Mouse (Mus musculus): ENCODE data around the gene Rab2b. TPM values are rescaled to one million over a fixed set of nuclear protein-coding genes. Genes with fewer than 3 reads are reported as not detected.
"Not testable (repeated sequence)": the region's sequence is repeated elsewhere in the genome, so short reads cannot be mapped to it uniquely, and the experiment has no call there.

Gene Rab2b
- polyA plus RNA-seq, 1 experiment from 2014 or later: 17.9 TPM

DNA sequence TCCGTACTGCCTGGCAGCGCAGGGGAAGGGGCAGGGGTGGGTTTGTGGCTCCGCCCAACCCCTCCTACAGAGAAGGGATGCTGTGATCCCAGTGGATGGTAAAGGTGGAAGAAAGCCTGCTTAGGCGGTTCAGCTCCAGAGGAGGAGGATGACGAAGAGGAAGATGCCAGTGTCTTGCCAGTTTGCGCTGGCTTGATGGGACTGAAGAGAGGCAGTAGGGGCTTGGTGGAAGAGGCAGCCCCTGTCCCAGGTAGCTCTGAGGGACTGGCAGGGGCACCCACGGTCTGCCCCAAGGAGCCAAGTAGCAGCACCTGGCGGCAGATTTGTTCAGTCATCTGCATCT is 35.4 kb upstream of the Rab2b start:
- Histone ChIP-seq H3K4me1 (replicated peaks; ENCODE audit: control insufficient read depth, insufficient read depth, low read length) (peaks cover 28% of the 10 kb centered on the region), H3K27ac (ENCODE audit: low read length) (no peak overlapping the region; the same call in 1 of the 2 replicates), H3K9ac (ENCODE audit: low read length) (peak overlapping the region; percentile 72), H3K36me3 (ENCODE audit: control insufficient read depth, insufficient read depth, low read length) (peaks cover 33% of the 10 kb centered on the region), H3K4me2 (ENCODE audit: low read depth, low read length) (peak overlapping the region; percentile 84), H3K4me3 (ENCODE audit: low read length) (peak overlapping the region; percentile 59), H3K9me3 (ENCODE audit: control insufficient read depth, low read length) (no peaks in the 10 kb centered on the region), H3K27me3 (ENCODE audit: control insufficient read depth, insufficient read depth, low read depth, low read length) (no peaks in the 10 kb centered on the region)
- peak; percentile 19; the same call in 1 of the 2 replicates for ATAC-seq (ENCODE audit: low read depth)
- WGBS: 44% methylated on average over 8 of the region's 8 CpGs

- WGBS: 84% methylated on average over 26 of the region's 26 CpGs
- H3K27me3 ChIP-seq (ENCODE audit: control insufficient read depth, insufficient read depth, low read depth, low read length): no peaks in the 10 kb centered on the region
- H3K4me3 ChIP-seq (ENCODE audit: low read length): peak overlapping the region; percentile 59
- ATAC-seq (ENCODE audit: low read depth): no peak
- no peak overlapping the region; the same call in 1 of the 2 replicates for H3K27ac ChIP-seq (ENCODE audit: low read length)
- H3K4me2 ChIP-seq (ENCODE audit: low read depth, low read length): peak overlapping the region; percentile 84
- no peaks in the 10 kb centered on the region for H3K9me3 ChIP-seq (ENCODE audit: control insufficient read depth, low read length)
- H3K4me1 ChIP-seq (replicated peaks; ENCODE audit: control insufficient read depth, insufficient read depth, low read length): peaks cover 28% of the 10 kb centered on the region
- H3K36me3 ChIP-seq (ENCODE audit: control insufficient read depth, insufficient read depth, low read length): peaks cover 33% of the 10 kb centered on the region
- no peak overlapping the region for H3K9ac ChIP-seq (ENCODE audit: low read length)
Measured at GRCm38 (mm10) chr14:52313931-52314807, 34.8 kb upstream of the Rab2b start.

GRCm38 (mm10) chr14:52310906-52311305 is 31.6 kb upstream of the Rab2b start:
- Histone ChIP-seq H3K4me3 (ENCODE audit: low read length) (no peak overlapping the region), H3K9me3 (ENCODE audit: control insufficient read depth, low read length) (no peaks in the 10 kb centered on the region), H3K4me2 (ENCODE audit: low read depth, low read length) (no peak overlapping the region), H3K27me3 (ENCODE audit: control insufficient read depth, insufficient read depth, low read depth, low read length) (no peaks in the 10 kb centered on the region), H3K4me1 (replicated peaks; ENCODE audit: control insufficient read depth, insufficient read depth, low read length) (peaks cover 24% of the 10 kb centered on the region), H3K9ac (ENCODE audit: low read length) (no peak overlapping the region), H3K36me3 (ENCODE audit: control insufficient read depth, insufficient read depth, low read length) (peaks cover 33% of the 10 kb centered on the region), H3K27ac (ENCODE audit: low read length) (no peak overlapping the region)
- ATAC-seq (ENCODE audit: low read depth): no peak
- WGBS: 88% methylated on average over 2 of the region's 2 CpGs

DNA sequence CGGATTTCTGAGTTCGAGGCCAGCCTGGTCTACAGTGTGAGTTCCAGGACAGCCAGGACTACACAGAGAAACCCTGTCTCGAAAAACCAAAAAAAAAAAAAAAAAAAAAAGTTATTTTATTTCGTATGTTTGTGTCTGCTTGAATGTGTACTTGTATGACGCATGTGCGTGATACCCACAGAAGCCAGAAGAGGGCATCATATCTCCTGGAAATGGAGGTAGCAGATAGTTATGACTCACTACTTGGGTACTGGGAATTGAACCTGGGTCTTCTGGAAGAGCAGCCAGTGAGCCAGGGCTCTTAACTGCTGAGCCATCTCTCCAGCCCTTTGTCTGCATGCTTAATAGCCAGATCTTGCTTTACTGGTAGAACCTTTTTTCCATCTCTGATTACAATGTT is 31.0 kb upstream of the Rab2b start:
- not testable (repeated sequence) for H3K27me3 ChIP-seq (ENCODE audit: control insufficient read depth, insufficient read depth, low read depth, low read length); H3K4me2 ChIP-seq (ENCODE audit: low read depth, low read length); ATAC-seq (ENCODE audit: low read depth); H3K4me3 ChIP-seq (ENCODE audit: low read length); H3K9ac ChIP-seq (ENCODE audit: low read length); H3K27ac ChIP-seq (ENCODE audit: low read length); H3K9me3 ChIP-seq (ENCODE audit: control insufficient read depth, low read length)
- Histone ChIP-seq H3K36me3 (ENCODE audit: control insufficient read depth, insufficient read depth, low read length) (peaks cover 33% of the 10 kb centered on the region), H3K4me1 (replicated peaks; ENCODE audit: control insufficient read depth, insufficient read depth, low read length) (peaks cover 24% of the 10 kb centered on the region)
- WGBS: 95% methylated on average over 5 of the region's 6 CpGs

DNA sequence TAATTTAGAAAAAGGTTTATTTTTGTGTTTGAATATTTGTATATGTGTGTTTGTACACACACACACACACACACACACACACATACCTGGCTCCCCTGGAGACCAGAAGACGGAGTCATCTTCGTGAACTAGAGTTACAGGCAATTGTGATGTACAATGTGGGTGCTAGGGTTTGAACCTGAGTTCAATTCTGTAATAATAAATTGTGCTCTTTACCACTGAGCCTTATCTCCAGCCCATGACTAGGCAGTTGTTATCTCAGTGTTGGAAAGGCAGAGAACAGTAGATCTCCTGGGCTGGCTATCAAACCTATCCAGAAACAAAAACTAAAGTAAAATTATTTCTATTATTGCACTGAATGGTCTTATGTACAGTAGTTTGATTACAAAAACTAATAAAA is 26.8 kb upstream of the Rab2b start:
- Histone ChIP-seq H3K9ac (ENCODE audit: low read length) (no peak overlapping the region), H3K27me3 (ENCODE audit: control insufficient read depth, insufficient read depth, low read depth, low read length) (no peaks in the 10 kb centered on the region), H3K4me1 (replicated peaks; ENCODE audit: control insufficient read depth, insufficient read depth, low read length) (peaks cover 5% of the 10 kb centered on the region), H3K4me2 (ENCODE audit: low read depth, low read length) (no peak overlapping the region), H3K4me3 (ENCODE audit: low read length) (no peak overlapping the region), H3K9me3 (ENCODE audit: control insufficient read depth, low read length) (no peaks in the 10 kb centered on the region), H3K27ac (ENCODE audit: low read length) (no peak overlapping the region), H3K36me3 (ENCODE audit: control insufficient read depth, insufficient read depth, low read length) (peaks cover 4% of the 10 kb centered on the region)
- WGBS: 93% methylated on average over 2 of the region's 2 CpGs
- ATAC-seq (ENCODE audit: low read depth): no peak

DNA sequence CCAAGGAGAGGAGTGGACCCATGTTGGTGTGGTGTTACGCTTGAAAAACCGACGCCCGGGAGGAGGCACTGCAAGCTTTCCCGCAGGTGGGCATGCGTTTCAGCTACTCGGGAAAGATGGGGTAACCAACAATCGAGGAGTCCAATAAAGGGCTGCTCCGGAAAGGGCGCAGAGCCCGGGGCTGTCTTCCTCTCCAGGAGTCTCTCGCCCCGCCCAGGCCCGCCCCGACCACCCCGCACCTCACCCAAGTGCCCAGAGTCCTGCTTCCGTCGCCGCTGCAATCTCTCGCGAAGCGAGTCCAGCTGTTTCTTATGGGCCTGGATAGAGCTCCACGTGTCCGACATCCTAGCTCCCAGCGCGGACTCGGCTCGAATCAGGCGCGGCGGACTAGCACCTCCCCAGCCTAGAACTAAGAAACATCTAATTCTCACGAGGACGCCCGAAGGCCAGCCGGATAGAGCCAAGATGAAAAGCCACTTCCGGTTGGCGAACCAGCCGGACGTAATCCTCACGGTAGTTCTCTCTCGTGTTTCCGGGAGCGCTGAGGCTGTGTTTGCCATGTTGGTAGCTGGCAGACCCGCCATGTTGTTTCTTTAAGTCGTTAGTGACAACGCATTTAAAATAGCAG is 25.4 kb upstream of the Rab2b start, which contains the start of gene Mettl3:
TSS of gene Mettl3 (minus strand) at position 485 of the 628 bp plus-strand sequence.
- Histone ChIP-seq H3K27ac (ENCODE audit: low read length) (peak within 1 kb of the TSS; percentile 99), H3K9ac (ENCODE audit: low read length) (peak within 1 kb of the TSS; percentile 83), H3K36me3 (ENCODE audit: control insufficient read depth, insufficient read depth, low read length) (peaks cover 4% of the 10 kb centered on the region), H3K27me3 (ENCODE audit: control insufficient read depth, insufficient read depth, low read depth, low read length) (no peaks in the 10 kb centered on the region), H3K4me1 (replicated peaks; ENCODE audit: control insufficient read depth, insufficient read depth, low read length) (peaks cover 5% of the 10 kb centered on the region), H3K4me3 (ENCODE audit: low read length) (peak within 1 kb of the TSS; percentile 84), H3K9me3 (ENCODE audit: control insufficient read depth, low read length) (no peaks in the 10 kb centered on the region), H3K4me2 (ENCODE audit: low read depth, low read length) (peak within 1 kb of the TSS; percentile 81)
- under 1% methylated on average over 46 of the region's 46 CpGs for WGBS
- ATAC-seq (ENCODE audit: low read depth): peak; percentile 96

- not testable (repeated sequence) for ATAC-seq (ENCODE audit: low read depth)
Measured at GRCm38 (mm10) chr14:52303517-52303916, 24.2 kb upstream of the Rab2b start.

DNA sequence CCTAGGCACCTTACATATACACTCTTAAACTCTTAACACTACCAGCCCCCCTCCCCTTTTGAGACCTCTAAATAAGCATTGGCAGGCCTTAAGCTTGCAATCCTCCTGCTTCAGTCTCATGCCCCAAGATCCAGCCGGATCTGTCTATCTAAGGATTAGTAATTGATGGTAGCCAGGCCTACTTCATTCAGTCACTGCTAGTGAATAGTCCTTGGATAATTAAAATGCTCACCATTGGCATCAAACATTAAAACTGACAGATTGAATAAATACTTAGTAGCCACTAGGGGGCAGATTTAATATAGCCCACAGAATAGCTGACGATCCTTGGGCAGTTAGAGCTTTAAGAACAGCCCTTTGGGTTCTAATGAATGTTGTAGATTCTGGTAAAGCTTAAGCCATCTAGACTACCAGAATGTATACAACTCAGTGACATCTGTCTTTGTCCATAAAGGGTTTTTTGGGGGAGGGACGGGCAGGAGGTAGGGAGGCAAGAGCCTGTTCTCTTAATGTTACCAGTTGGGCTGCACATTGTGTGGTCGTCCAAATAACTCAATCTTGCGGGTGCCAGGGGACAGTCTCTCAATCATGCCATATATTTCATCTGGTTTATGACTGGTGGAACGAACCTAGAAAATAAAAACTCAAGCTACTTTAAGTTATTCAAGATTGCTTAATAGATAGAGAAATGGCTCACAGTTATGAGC is 16.4 kb upstream of the Rab2b start:
- Histone ChIP-seq H3K27me3 (ENCODE audit: control insufficient read depth, insufficient read depth, low read depth, low read length) (no peaks in the 10 kb centered on the region), H3K9me3 (ENCODE audit: control insufficient read depth, low read length) (no peaks in the 10 kb centered on the region), H3K4me1 (replicated peaks; ENCODE audit: control insufficient read depth, insufficient read depth, low read length) (no peaks in the 10 kb centered on the region), H3K4me2 (ENCODE audit: low read depth, low read length) (no peak overlapping the region), H3K9ac (ENCODE audit: low read length) (no peak overlapping the region), H3K4me3 (ENCODE audit: low read length) (no peak overlapping the region), H3K36me3 (ENCODE audit: control insufficient read depth, insufficient read depth, low read length) (peaks cover 45% of the 10 kb centered on the region), H3K27ac (ENCODE audit: low read length) (no peak overlapping the region)
- WGBS: 61% methylated on average over 6 of the region's 6 CpGs
- ATAC-seq (ENCODE audit: low read depth): peak; percentile 31; the same call in 1 of the 2 replicates

More at GRCm38 (mm10) chr14:52303517-52303916, 24.2 kb upstream of the Rab2b start:
- not testable (repeated sequence) for H3K27ac ChIP-seq (ENCODE audit: low read length); H3K4me1 ChIP-seq (replicated peaks; ENCODE audit: control insufficient read depth, insufficient read depth, low read length); H3K9me3 ChIP-seq (ENCODE audit: control insufficient read depth, low read length); H3K27me3 ChIP-seq (ENCODE audit: control insufficient read depth, insufficient read depth, low read depth, low read length); H3K4me2 ChIP-seq (ENCODE audit: low read depth, low read length); H3K4me3 ChIP-seq (ENCODE audit: low read length); H3K9ac ChIP-seq (ENCODE audit: low read length)
- peaks cover 11% of the 10 kb centered on the region for H3K36me3 ChIP-seq (ENCODE audit: control insufficient read depth, insufficient read depth, low read length)
- 94% methylated on average over 3 of the region's 3 CpGs for WGBS

GRCm38 (mm10) chr14:52284191-52284590 is 4.8 kb upstream of the Rab2b start:
- no peak overlapping the region for H3K4me3 ChIP-seq (ENCODE audit: low read length)
- no peak for ATAC-seq (ENCODE audit: low read depth)
- H3K9ac ChIP-seq (ENCODE audit: low read length): no peak overlapping the region
- H3K36me3 ChIP-seq (ENCODE audit: control insufficient read depth, insufficient read depth, low read length): peaks cover 24% of the 10 kb centered on the region
- WGBS: 87% methylated on average over 3 of the region's 3 CpGs
- no peaks in the 10 kb centered on the region for H3K27me3 ChIP-seq (ENCODE audit: control insufficient read depth, insufficient read depth, low read depth, low read length)
- peaks cover 6% of the 10 kb centered on the region for H3K4me1 ChIP-seq (replicated peaks; ENCODE audit: control insufficient read depth, insufficient read depth, low read length)
- H3K27ac ChIP-seq (ENCODE audit: low read length): no peak overlapping the region
- no peak overlapping the region for H3K4me2 ChIP-seq (ENCODE audit: low read depth, low read length)
- H3K9me3 ChIP-seq (ENCODE audit: control insufficient read depth, low read length): no peaks in the 10 kb centered on the region
